Mouse (Mus musculus): ENCODE results near the gene Grm5. TPM values are rescaled to one million over a fixed set of nuclear protein-coding genes. Genes with fewer than 3 reads are reported as not detected.

Gene Grm5
- polyA plus RNA-seq, 1 experiment from 2014 or later = 65.6 TPM

DNA sequence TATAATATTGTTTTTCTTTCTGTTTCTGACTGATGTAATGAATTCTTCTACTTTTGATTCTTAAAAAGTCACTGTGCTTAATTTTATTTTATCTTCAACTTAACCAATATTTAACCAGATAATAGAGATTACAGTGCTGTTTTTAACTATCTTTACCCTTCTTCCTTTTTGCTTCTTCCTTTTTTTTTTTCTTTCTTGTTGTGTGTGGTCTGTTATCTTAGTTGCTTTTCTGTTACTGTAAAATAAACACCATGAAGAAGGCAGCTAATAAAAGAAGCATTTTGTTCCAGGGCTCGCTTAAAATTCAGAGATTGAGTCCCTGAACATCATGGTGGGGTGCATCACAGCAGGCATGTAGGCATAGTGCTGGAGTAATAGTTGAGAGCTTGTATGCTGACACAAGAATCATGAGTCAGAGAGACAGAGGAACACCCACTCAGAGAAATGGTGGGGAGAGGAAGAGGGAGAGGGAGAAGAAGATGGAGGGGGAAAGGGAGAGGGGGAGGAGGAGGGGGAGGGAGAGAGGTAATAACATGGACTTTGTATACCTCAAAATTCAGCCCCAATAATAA lies 512.7 kb downstream of the Grm5 start:
- no peak for ATAC-seq
- Histone ChIP-seq H3K4me1 (ENCODE audit: control insufficient read depth, insufficient read depth, low read depth, low read length) (no peaks in the 10 kb centered on the region), H3K27me3 (replicated peaks; ENCODE audit: control insufficient read depth, insufficient read depth, low read length) (no peaks in the 10 kb centered on the region), H3K9me3 (ENCODE audit: control insufficient read depth, low read length) (no peaks in the 10 kb centered on the region), H3K4me2 (ENCODE audit: low read length) (no peak overlapping the region), H3K36me3 (ENCODE audit: control insufficient read depth, insufficient read depth, low read length) (no peaks in the 10 kb centered on the region), H3K9ac (ENCODE audit: low read depth, low read length) (no peak overlapping the region), H3K27ac (ENCODE audit: low read depth, low read length) (no peak overlapping the region), H3K4me3 (ENCODE audit: low read length) (no peak overlapping the region)
- 32% methylated on average over 1 of the region's 1 CpGs for WGBS

GRCm38 (mm10) chr7:88097715-88098114 lies 513.7 kb downstream of the Grm5 start:
- H3K27me3 ChIP-seq (replicated peaks; ENCODE audit: control insufficient read depth, insufficient read depth, low read length) = no peaks in the 10 kb centered on the region
- ATAC-seq = peak; percentile 65; the same call in 1 of the 2 replicates
- no peaks in the 10 kb centered on the region for H3K9me3 ChIP-seq (ENCODE audit: control insufficient read depth, low read length)
- H3K27ac ChIP-seq (ENCODE audit: low read depth, low read length) = no peak overlapping the region
- 20% methylated on average over 1 of the region's 1 CpGs for WGBS
- H3K36me3 ChIP-seq (ENCODE audit: control insufficient read depth, insufficient read depth, low read length) = no peaks in the 10 kb centered on the region
- H3K4me2 ChIP-seq (ENCODE audit: low read length) = no peak overlapping the region
- H3K9ac ChIP-seq (ENCODE audit: low read depth, low read length) = no peak overlapping the region
- no peaks in the 10 kb centered on the region for H3K4me1 ChIP-seq (ENCODE audit: control insufficient read depth, insufficient read depth, low read depth, low read length)
- H3K4me3 ChIP-seq (ENCODE audit: low read length) = no peak overlapping the region

GRCm38 (mm10) chr7:88116724-88117409 lies 532.9 kb downstream of the Grm5 start:
- Histone ChIP-seq H3K9me3 (ENCODE audit: control insufficient read depth, low read length) (no peaks in the 10 kb centered on the region), H3K9ac (ENCODE audit: low read depth, low read length) (no peak overlapping the region), H3K36me3 (ENCODE audit: control insufficient read depth, insufficient read depth, low read length) (no peaks in the 10 kb centered on the region), H3K4me3 (ENCODE audit: low read length) (no peak overlapping the region), H3K27me3 (replicated peaks; ENCODE audit: control insufficient read depth, insufficient read depth, low read length) (no peaks in the 10 kb centered on the region), H3K4me2 (ENCODE audit: low read length) (no peak overlapping the region), H3K27ac (ENCODE audit: low read depth, low read length) (no peak overlapping the region), H3K4me1 (ENCODE audit: control insufficient read depth, insufficient read depth, low read depth, low read length) (no peaks in the 10 kb centered on the region)
- WGBS = 62% methylated on average over 6 of the region's 6 CpGs
- ATAC-seq = peak; percentile 45; the same call in 1 of the 2 replicates

- no peak for ATAC-seq
- Histone ChIP-seq H3K27me3 (replicated peaks; ENCODE audit: control insufficient read depth, insufficient read depth, low read length) (no peaks in the 10 kb centered on the region), H3K36me3 (ENCODE audit: control insufficient read depth, insufficient read depth, low read length) (no peaks in the 10 kb centered on the region), H3K4me1 (ENCODE audit: control insufficient read depth, insufficient read depth, low read depth, low read length) (peaks cover 2% of the 10 kb centered on the region), H3K9me3 (ENCODE audit: control insufficient read depth, low read length) (no peaks in the 10 kb centered on the region), H3K9ac (ENCODE audit: low read depth, low read length) (no peak overlapping the region), H3K4me2 (ENCODE audit: low read length) (no peak overlapping the region), H3K4me3 (ENCODE audit: low read length) (no peak overlapping the region), H3K27ac (ENCODE audit: low read depth, low read length) (no peak overlapping the region)
- 84% methylated on average over 8 of the region's 8 CpGs for WGBS
These were observed 544.3 kb downstream of the Grm5 start for GRCm38 (mm10) chr7:88128080-88128848.

DNA sequence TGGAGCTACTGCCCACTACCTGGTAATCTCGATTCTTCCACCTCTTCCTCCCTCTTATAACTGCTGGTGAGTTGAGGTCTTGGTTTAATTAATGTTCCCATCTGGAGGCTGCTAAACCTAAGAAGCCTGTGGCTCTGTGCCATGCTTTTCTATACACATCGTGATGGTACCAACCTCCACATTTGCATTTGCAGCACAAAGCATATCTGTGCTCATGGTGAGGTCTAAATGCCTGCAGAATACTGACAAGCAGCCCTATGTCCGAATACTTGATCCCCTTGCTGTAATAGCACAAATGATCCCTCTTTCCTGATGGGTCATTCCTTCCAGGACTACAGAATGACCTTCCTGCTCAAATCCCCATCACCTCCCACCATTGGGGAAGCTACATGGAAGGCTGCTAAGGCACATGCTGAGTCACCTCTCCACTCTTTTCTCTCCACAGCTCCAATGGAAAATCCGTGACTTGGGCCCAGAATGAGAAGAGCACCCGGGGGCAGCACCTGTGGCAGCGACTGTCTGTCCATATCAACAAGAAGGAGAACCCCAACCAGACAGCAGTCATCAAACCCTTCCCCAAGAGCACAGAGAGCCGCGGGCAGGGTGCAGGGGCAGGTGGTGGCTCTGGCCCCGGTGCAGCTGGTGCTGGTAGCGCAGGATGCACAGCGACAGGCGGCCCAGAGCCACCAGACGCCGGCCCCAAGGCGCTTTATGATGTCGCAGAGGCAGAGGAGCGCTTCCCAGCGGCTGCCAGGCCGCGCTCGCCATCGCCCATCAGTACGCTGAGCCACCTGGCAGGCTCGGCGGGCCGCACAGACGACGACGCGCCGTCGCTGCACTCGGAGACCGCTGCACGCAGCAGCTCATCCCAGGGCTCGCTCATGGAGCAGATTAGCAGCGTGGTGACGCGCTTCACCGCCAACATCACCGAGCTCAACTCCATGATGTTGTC lies 545.8 kb downstream of the Grm5 start:
- ATAC-seq = peak; percentile 86
- 5% methylated on average over 40 of the region's 41 CpGs for WGBS

DNA sequence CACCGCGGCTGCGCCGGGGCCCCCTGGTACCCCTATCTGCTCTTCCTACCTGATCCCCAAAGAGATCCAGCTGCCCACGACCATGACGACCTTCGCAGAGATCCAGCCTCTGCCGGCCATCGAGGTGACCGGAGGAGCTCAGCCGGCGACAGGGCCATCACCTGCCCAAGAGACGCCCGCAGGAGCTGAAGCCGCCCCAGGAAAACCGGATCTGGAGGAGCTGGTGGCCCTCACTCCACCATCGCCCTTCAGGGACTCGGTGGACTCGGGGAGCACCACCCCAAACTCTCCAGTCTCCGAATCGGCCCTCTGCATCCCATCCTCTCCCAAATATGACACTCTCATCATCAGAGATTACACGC lies 546.5 kb downstream of the Grm5 start:
- peak overlapping the region; percentile 62 for H3K4me2 ChIP-seq (ENCODE audit: low read length)
- no peaks in the 10 kb centered on the region for H3K36me3 ChIP-seq (ENCODE audit: control insufficient read depth, insufficient read depth, low read length)
- peak overlapping the region; percentile 42 for H3K4me3 ChIP-seq (ENCODE audit: low read length)
- H3K27me3 ChIP-seq (replicated peaks; ENCODE audit: control insufficient read depth, insufficient read depth, low read length) = no peaks in the 10 kb centered on the region
- H3K9ac ChIP-seq (ENCODE audit: low read depth, low read length) = peak overlapping the region; percentile 61
- H3K4me1 ChIP-seq (ENCODE audit: control insufficient read depth, insufficient read depth, low read depth, low read length) = peaks cover 2% of the 10 kb centered on the region
- no peak; the same call in 1 of the 2 replicates for ATAC-seq
- H3K27ac ChIP-seq (ENCODE audit: low read depth, low read length) = no peak overlapping the region
- H3K9me3 ChIP-seq (ENCODE audit: control insufficient read depth, low read length) = no peaks in the 10 kb centered on the region
- WGBS = 34% methylated on average over 22 of the region's 22 CpGs

More for the DNA sequence above, 545.8 kb downstream of the Grm5 start:
- Histone ChIP-seq H3K9ac (ENCODE audit: low read depth, low read length) (peak overlapping the region; percentile 61), H3K4me3 (ENCODE audit: low read length) (peak overlapping the region; percentile 42), H3K27ac (ENCODE audit: low read depth, low read length) (0 out of 2 replicates have a peak overlapping the region, but pooled peaks have one; percentile 9), H3K4me1 (ENCODE audit: control insufficient read depth, insufficient read depth, low read depth, low read length) (peaks cover 2% of the 10 kb centered on the region), H3K9me3 (ENCODE audit: control insufficient read depth, low read length) (no peaks in the 10 kb centered on the region), H3K36me3 (ENCODE audit: control insufficient read depth, insufficient read depth, low read length) (no peaks in the 10 kb centered on the region), H3K4me2 (ENCODE audit: low read length) (peak overlapping the region; percentile 62), H3K27me3 (replicated peaks; ENCODE audit: control insufficient read depth, insufficient read depth, low read length) (no peaks in the 10 kb centered on the region)

GRCm38 (mm10) chr7:88159542-88160241 lies 575.7 kb downstream of the Grm5 start:
- Histone ChIP-seq H3K9ac (ENCODE audit: low read depth, low read length) (no peak overlapping the region), H3K27ac (ENCODE audit: low read depth, low read length) (no peak overlapping the region), H3K9me3 (ENCODE audit: control insufficient read depth, low read length) (no peaks in the 10 kb centered on the region), H3K4me1 (ENCODE audit: control insufficient read depth, insufficient read depth, low read depth, low read length) (no peaks in the 10 kb centered on the region), H3K4me2 (ENCODE audit: low read length) (no peak overlapping the region), H3K4me3 (ENCODE audit: low read length) (no peak overlapping the region), H3K27me3 (replicated peaks; ENCODE audit: control insufficient read depth, insufficient read depth, low read length) (no peaks in the 10 kb centered on the region), H3K36me3 (ENCODE audit: control insufficient read depth, insufficient read depth, low read length) (no peaks in the 10 kb centered on the region)
- 73% methylated on average over 1 of the region's 1 CpGs for WGBS
- ATAC-seq = peak; percentile 82

GRCm38 (mm10) chr7:88161586-88161985 lies 577.6 kb downstream of the Grm5 start:
- Histone ChIP-seq H3K27me3 (replicated peaks; ENCODE audit: control insufficient read depth, insufficient read depth, low read length) (no peaks in the 10 kb centered on the region), H3K9me3 (ENCODE audit: control insufficient read depth, low read length) (no peaks in the 10 kb centered on the region), H3K27ac (ENCODE audit: low read depth, low read length) (no peak overlapping the region), H3K4me3 (ENCODE audit: low read length) (no peak overlapping the region), H3K9ac (ENCODE audit: low read depth, low read length) (no peak overlapping the region), H3K4me2 (ENCODE audit: low read length) (no peak overlapping the region), H3K4me1 (ENCODE audit: control insufficient read depth, insufficient read depth, low read depth, low read length) (no peaks in the 10 kb centered on the region), H3K36me3 (ENCODE audit: control insufficient read depth, insufficient read depth, low read length) (no peaks in the 10 kb centered on the region)
- no peak for ATAC-seq
- WGBS = 75% methylated on average over 2 of the region's 2 CpGs

All from hindbrain, embryonic 16.5 days (tissue).